Mouse (Mus musculus) kidney, postnatal 36 days (tissue): ENCODE results near the gene Nrgn.

Experiments used
- DNase-seq, 2 experiments: peaks; one replicate each; pipeline ENCODE4 v3.0.0; 2021 to 2022; ENCODE audit warnings: mixed read lengths in 2 of 2

The Nrgn gene

DNA sequence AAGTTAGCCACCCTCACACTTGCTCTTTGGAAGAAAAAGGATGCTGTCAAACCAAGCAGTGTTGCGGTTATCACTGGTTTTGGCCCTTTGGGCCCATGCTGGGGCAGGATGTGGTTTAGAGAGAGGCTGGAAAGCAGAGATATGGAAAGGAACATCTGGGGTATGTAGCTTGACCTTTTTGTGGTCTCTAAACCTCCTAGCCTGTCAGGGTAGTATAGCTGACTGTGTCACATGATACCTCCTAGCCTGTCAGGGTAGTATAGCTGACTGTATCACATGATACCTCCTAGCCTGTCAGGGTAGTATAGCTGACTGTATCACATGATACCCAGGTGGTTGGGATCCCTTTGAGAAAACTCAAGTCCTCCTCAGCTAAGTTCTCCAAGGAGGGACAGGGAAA lies 1.6 kb upstream of the Nrgn start:
- no peak for DNase-seq

DNA sequence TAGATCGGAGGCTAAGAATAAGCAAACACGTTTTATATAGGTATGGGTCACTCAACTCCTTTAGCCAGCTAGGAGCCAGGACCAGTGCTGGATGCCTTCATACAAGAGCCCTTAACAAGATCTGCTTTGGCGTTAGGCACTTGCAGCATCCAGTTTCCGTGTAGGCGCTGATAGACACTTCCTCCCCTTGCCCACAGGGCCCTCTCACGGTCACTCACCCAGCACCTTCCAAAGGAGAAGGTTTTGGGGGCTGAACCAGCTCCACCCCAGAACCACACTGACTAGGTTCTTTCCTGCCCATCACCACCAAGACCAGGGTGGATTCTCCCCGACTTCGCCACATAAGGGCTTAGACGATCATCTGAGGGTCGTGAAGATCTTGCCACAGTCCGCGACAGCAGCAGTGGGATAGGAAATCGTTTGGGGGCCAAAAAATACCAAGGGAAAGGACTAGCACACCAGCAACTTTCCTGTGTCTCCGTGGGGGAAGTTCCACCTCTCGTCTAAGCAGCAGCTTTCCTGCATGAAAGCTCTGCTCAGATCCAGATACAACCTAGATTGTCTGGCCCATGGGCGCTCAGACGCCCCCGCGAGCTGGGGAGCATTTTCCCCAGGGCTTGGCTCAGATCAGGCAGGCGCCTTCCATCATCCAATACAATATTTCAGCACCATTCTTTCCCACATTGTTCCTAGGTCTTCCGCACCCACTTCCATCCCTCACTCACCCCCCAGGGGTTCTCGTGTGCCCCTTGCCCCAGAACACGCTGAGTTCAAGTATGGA lies 763 bp downstream of the Nrgn start:
- no peak for DNase-seq

DNA sequence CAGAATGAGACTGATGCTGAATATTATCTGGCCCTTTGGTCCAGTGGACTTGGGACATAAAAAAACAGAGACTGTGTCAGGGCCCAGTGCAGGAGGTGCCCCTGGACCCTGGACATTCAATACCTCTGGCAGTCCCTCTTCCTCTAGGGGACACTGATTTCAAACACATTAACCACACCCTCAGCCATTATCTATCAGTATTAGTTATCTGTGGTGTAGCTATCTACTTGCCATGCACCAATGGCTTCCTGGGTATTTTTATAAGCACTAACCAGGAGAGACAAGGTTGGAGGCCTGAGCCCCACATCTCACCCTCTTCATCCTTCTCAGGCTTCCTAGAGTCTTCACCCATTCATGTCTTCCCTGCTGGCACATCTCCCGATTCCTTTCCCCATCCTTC lies 2.3 kb downstream of the Nrgn start:
- DNase-seq: no peak

DNA sequence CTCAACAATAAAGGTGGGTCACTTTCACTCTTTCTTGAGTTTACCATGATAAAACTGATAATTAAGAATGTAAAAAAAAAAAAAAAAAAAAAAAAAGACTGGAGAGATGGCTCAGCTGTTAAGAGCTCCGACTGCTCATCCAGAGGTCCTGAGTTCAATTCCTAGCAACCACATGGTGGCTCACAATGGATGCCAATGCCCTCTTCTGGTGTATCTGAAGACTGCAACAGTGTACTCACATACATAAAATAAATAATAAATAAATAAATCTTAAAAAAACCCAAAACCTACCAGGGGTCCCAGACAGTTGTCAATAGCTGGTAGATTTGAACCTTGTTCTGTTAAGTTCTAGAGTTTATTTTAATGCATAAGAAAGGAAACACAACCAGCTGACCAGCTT lies 5.8 kb downstream of the Nrgn start:
- DNase-seq: peak in 1 of 2 experiments; percentile 34

DNA sequence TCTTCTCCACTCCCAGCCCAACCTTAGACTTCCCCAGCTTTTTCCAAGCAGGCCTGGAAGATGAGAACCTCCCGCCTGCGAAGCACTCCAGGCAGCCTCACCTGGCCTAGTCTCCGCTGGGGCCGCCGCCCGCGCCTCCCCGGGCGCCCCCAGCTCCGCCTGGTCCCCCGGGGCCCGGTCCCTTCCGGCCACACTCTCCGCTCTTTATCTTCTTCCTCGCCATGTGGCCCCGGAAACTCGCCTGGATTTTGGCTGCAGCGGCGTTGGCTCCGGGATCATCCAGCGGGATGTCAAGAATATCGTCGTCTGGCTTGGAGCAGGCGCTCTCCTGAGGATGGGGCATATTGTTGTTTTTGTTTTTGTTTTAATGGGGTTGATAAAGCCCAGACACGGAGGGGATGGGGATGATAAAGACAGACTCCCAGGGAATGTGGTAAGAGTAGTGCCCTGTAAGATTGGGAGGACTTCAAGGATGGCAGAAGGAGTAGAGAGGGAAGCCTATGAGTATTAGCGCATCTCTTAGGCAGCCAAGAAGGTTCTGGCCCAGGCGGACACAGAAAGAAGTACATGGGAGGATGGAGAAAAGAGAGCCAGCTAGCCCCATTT lies 6.8 kb downstream of the Nrgn start:
- DNase-seq: no peak

DNA sequence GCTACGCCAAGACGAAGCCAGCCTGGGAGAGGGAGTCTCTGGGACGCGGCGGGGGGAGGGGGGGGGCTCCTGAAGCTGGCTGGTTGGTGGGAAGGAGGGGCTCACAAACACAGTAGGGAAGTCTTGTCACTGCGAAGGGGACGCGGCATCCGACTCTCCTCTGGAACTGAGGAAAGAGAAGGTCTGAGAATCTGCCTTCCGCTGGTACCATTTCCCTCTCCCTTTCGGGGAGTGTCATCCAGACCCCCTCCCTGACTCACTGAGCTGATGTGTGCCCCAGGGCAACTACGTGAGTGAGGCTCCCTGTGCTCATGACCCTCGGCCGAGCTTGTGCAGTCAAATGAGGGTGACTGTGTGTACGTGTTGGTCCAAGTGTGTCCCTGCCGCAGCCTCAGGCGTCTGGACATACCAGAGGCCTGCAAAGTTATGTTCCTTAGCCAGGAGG lies 7.5 kb downstream of the Nrgn start:
- DNase-seq: peak in 1 of 2 experiments; percentile 27

DNA sequence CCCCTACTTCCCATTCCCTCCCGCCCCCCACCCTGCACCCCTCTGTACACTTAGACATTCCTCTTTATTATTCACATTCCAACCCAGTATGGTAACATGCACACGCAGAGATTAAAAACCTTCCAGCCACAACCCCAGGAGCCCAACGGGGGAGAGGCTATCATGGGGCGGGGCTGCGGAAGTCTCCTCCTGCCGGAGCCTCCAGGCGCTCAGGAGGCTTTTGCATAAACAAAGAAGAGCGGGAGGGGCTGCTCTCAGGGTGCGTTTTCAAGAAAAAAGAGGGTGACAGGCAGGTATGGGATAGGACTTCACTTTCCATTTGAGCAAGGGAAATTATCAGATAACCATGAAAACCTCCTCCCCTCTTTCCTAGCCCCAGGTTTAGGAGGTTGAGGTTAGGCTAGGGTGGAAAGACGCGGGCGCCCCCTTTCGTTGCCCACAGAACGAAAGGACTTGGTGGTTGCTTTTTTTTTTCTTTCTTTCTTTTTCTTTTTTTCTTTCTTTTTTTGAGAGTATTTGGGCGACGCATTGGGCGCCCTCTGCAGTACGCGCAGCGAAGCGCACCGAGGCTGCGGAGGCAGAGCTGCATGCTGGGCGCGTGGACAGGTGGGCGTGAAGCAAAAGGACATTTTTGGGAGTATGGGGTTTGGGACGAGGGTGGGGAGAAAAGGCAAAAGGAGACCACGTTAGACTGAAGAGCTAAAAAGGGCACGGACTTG lies 8.1 kb downstream of the Nrgn start:
- peak; percentile 73 to 81 for DNase-seq

DNA sequence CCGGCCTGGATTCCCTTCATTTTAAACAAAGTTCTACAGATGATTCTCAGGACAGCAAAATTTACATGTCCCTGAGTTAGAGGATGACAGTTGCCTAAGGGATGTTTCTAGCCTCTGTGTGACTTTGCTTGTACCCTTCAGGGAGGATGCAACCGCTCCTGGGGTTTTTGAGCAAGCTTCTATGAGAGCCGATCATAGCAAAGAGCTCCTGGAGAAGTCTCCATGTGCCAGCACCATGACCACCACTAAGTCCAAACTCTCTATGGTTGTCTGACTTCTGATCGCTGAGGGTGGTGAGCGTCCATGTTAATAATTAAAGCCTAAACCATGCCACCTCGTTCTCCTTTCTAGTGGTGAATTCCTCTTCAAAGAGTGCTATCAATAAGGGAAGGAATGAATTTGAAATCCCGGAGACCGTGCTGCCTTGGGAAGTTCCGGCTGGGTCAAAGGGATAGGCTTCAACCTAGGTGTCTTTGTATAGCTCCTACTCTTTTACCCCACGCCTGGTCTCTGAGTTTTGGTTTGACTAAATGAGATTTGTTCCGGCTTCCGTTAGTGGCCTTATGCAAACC lies 8.7 kb downstream of the Nrgn start:
- peak; percentile 33 to 39 for DNase-seq

DNA sequence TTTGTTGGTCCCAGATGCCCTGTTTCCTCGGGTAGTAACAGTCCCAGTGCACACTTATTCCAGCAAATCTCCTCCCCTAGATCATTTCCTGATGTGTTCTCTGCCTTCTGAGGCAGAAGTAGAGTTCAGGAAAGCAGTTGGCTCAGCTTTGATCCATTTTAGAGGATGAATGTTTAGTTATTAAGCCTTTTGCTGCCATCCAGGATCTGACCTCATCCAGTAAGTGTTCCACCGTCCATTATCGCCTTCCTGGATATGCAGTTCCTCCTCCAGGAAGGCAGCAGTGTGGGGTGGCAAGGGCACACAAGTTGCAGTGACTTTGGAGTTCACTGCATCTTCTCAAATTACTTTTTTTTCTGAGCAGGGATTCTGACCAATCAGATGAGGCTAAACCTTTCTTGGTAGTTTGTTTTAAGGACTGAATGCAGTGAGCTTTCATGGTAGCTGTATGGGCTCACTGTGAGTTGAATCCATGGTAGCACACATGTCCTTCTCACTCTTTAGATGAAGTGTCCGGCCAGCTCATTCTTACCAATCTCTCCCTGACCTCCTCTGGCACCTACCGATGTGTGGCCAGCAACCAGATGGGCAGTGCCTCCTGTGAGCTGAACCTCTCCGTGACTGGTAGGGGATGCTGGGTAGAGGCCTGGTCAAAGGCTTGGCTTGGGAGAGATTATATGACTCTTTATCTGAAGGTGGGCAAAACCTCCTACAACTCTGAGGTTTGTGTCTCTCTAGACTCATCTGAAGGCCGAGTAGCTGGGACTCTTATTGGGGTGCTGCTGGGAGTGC lies 10.7 kb downstream of the Nrgn start:
- no peak for DNase-seq

DNA sequence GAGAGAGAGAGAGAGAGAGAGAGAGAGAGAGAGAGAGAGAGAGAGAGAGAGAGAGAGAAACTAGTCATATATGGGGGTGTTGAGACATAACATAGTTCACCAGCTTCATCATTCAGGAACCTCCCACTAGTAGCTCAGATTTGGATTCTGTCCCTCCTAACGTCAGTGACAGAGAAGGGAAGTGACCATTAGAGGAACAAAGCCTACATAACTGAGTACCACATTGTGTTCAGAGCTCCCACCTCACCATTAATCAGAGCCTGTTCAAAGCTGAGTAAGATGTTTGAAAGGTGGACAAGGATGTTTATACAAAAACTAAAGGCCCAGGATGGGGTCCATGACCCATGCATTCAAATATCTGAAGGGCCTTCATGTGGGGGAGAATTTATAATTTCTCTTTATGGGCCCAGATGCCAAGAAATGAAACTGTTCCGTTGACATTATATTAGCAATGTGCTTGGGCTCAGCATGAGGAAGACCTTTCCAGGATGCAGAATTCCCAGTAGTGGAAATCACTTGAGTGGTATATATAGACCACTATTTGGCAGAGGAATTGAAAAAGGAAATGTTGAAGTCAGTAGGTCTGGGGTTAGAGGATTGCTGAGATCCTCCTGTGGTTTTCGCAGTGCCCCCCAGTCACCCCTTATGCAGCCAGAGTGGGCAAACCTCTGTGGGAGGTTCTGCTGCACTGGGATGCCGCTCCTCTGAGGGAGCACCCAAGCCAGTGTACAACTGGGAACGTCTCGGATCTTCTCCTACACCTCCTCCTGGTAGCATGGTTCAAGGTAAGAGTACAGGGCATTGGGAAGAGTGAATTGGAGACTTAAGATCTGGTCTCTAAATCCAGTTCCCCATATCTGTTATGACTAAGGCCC lies 11.8 kb downstream of the Nrgn start:
- no peak for DNase-seq

DNA sequence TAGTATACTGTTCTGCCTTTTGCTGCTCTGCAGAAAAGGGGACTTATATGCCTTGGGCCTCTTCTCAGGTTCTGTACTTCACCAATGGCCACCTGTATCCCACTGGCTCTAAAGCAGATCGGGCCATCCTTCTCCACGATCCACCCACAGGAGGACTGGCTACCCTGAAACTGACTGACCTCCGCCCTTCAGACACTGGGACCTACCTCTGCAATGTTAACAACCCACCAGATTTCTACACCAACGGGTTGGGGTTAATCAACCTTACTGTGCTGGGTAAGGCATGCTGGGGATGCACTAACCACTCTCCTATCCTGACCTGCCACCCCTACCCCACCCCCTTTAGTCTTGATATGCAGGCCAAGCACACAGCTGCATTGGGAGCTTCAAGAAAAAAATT lies 12.5 kb downstream of the Nrgn start:
- no peak for DNase-seq

DNA sequence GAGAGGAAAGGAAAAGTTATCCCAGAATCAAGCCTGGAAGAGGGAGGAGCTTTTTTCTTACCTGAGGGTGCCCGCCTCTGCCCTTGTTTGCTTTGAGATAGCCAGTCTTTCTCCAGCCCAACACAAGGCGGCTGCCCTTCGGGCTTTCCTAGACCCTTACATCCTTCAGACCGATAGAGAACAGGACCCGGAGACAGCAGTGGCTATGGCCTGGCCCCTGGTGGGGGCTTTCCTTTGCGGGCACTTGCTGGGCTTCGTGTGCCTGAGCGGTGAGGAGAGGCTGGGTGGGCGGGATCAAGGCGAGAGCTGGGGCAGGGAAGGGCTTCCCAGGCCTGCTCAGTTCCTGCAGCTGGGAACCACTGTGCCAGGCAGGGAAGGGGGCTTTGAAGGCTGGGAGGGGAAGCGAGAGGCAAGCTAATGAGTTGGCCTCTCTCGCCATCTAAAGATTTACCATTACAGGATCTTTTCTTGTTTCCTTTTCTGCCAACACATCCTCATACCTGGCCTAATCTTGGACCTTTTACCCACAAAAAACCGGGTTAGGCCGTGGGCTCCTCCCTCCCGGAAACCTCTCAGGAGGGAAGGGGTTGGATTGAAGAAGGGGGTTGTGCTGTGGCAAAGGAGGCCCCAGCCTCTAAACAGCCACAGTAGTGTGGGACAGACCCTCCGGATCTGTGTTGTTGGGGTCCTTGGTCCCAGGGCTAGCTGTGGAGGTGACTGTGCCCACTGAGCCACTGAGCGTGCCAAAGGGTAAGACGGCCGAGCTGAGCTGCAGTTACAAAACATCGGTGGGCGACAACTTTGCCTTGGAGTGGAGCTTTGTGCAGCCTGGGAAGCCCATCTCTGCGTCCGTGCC lies 13.3 kb downstream of the Nrgn start, which contains the start of gene Vsig2:
Gene Vsig2 (plus strand): TSS at position 86 of the 856 bp plus-strand sequence.
- DNase-seq: no peak

DNA sequence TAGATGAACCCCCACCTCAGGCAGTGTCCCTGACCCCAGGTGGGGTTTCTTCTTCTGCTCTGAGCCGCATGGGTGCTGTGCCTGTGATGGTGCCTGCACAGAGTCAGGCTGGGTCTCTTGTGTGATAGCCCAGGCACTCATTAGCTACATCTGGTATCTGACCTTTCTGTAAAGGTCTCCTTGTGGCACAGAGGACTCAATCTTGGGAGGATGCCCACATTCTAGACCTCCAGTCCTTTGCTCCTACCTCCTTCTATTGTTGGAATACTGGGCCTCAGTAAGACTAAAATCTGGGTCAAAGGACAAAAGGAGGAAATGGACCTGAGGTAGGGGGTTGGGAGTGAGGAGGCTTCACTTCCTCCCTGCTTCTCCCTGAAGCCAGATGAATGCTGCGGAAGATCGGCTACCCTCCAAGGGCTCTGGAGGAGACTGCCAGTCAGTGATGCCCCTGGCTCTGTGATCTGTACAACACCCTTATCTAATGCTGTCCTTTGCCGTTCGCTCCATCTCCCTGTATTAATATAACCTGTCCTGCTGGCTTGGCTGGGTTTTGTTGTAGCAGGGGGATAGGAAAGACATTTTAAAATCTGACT lies 14.9 kb downstream of the Nrgn start:
- no peak for DNase-seq

DNA sequence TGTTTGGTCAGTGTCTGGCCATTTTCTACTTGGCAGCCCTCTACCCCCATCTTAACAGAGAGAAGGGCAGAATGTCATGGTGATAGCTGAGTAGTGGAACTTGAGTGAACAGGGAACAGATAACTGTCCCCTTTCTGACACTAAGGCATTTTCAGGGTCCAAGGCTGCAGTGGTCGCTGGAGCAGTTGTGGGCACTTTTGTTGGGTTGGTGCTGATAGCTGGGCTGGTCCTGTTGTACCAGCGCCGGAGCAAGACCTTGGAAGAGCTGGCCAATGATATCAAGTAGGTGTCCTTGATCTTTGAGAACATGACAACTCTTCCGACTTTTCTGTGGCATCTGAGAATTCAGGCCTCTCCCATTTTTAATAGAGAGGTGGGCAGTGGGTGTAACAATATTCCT lies 15.9 kb downstream of the Nrgn start:
- no peak for DNase-seq

DNA sequence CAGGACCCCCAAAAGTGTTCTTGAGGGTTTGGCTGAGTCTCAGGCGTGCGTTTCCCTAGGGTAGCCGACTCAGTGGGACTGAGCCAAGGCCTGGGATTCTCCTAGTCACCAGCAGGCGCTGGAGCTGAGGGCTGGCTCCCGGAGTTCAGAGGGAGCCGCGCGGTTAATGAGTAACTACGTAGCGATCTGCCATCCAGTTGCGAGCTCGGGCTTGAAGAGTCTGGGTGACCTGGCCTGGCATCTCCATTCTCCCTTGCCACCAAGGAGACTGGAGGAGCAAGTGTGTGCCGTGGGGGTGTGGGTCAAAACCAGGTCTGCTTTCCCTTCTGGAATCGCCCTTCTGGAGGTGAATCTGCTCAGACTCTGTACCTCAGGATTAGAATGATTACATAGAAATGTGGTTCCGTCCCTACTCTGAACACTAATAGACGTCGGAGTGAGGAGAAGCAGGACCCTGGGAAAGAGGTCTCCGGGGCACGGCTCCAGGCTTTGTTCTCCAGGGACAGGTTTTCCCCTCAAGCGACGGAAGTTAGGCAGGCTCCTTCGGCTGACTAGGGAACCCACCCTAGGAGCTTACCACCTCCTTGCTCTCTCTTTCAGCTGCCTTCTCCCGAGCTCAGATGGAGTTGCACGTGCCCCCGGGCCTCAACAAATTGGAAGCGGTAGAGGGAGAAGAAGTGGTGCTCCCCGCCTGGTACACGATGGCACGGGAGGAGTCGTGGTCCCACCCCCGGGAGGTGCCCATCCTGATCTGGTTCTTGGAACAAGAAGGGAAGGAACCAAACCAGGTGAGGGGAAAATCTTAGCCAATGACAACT lies 21.6 kb downstream of the Nrgn start:
- DNase-seq: peak; percentile 92 to 94

DNA sequence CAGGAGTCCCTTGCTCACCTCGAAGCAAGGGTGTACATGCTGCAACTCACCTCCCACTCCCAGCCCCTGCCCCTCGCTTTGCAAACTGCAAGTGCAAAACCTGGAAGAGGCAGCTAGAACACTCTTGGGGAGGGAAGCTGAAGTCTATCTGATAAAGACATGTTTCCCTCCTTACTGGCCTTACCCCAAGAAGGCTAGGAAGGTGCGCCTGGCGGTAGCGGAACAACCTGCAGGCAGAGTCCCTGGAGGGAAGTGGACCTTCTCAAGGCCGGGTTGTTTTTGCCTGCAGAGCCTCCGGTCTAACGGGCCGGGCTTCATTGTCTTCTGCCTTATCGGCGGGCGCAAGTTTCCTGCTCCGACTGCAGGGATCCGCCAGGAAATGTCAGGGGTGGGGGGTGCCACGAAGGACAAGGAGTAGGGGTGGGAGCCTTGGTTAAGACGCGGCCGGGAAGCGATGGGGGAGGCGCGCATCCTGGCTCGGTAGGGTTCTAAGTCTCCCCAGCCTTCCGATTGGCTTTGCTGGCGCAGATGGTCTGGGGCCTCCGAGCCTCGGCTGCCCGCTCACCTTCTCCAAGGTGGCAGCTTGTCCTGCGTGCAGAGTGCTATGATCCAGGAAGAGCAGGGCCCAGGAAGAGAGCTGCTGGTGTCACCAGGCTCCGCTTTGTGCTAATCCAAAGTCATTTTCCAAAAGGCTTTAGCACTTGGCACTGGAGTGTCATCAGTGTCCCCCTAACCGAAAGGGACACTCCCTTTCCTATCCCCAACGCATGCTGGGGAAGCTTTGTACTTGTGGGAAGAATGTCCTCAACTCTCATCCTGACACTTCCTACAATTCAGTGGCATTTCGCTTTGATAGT lies 22.4 kb downstream of the Nrgn start:
- DNase-seq: peak; percentile 87 to 88

DNA sequence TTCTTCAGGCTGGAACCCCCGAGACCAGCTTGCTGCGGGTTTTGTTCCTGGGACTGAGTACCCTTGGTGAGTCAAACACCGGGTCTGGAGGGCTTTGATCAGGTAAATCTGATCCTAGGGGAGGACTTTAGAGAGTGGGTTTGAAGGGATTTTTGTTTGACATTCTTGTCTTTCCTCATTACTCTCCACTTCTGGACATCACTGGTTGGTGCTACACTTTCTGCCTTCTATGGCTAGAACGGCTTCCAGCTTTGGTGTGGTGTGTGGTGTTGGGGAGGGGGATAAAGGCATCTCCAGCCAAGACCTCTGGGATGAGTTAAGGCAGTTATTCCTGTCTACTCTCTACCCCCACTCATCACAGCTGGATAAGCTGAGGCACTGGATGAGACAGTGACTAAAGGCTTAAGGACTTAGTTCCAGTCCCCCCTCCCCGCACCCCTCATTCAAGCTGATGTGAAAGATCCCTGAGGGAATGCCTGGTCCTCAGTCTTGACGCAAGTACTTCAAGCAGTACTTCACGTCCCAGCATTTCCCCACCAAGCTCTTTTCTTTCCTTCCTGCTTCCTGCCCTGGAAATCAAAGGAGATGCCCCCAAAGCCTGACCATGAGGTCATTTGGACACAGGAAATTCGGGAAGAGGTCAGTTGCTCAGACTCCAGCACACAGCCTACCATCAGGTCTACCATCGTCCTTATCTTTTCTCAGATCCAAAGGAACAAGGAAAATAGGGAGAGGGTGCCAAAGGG lies 24.3 kb downstream of the Nrgn start:
- peak; percentile 31 to 71 for DNase-seq
